Mouse (Mus musculus): ENCODE data around the gene Cmtr2.

Gene Cmtr2

GRCm38 (mm10) chr8:110244566-110244965 is 29.1 kb downstream of the Cmtr2 start:
- in situ Hi-C loops (cut with MboI; ENCODE audit: unreplicated experiment in 2 of 2): no loop called here

- in situ Hi-C loops (cut with MboI; ENCODE audit: unreplicated experiment in 2 of 2): no loop called here
Measured at GRCm38 (mm10) chr8:110247238-110247637, 31.8 kb downstream of the Cmtr2 start.

DNA sequence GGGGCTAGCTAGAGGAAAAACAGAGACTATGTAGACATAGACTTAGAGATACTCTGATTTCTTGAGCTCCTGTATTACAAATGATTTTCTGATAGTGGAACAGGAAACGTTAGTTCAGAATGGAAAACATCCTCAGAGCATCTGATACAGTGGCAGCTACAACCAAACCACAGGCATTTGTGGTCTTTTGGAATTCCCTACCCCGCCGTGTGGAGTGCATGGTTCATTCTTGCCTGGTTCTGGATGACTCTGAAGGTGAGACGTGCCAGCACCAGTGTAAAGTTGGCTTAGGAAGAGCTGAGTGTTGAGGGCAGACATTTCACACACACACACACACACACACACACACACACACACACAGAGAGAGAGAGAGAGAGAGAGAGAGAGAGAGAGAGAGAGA is 38.5 kb downstream of the Cmtr2 start:
- in situ Hi-C loops (cut with MboI; ENCODE audit: unreplicated experiment in 2 of 2): no loop called here

GRCm38 (mm10) chr8:110265796-110266305 is 50.4 kb downstream of the Cmtr2 start:
- in situ Hi-C loops (cut with MboI; ENCODE audit: unreplicated experiment in 2 of 2): no loop called here

- in situ Hi-C loops (cut with MboI; ENCODE audit: unreplicated experiment in 2 of 2): no loop called here
Measured at GRCm38 (mm10) chr8:110266741-110267140, 51.3 kb downstream of the Cmtr2 start, which contains the start of gene Hydin. Hydin (plus strand) TSS chr8:110266977.

DNA sequence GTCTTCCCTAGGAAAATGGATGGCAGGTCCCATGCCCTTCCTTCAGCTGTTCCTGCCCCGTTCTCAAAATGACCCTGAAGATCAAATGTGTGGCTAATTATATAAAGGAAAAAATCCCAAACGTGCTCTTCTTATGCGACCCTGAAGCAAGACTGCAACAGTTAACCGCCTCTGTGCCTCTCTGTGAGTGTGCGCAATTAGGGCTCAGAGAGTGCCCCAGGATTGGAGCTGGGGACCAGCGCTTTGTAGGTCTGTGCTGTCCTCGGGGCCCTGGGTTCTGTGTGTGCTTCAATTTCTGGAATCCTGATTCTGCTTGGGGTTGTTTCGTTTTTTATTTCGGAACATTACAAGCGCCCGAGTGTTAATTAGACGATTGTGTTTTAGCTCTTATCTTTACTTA is 51.8 kb downstream of the Cmtr2 start:
- in situ Hi-C loops (cut with MboI; ENCODE audit: unreplicated experiment in 2 of 2): no loop called here

DNA sequence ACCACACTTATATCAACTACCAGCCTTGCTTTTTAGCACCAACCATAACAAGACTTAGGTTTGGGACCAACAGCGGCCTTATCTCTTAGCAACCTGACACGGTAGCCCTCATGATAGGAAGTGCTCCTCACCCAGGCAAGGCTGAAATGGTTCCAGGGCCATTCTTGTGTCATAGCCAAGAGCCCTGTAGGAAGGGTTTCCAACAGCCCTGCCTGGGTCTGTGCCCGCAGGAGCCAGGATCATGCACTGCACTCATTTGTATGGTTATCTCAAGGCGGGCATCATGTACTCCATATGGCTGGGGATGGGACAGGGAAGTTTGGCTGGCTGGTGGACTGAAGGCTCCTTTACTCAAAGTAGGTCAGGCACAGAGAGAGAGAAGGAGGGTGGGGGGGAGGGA is 55.2 kb downstream of the Cmtr2 start:
- in situ Hi-C loops (cut with MboI; ENCODE audit: unreplicated experiment in 2 of 2): no loop called here

GRCm38 (mm10) chr8:110273394-110273793 is 57.9 kb downstream of the Cmtr2 start:
- in situ Hi-C loops (cut with MboI; ENCODE audit: unreplicated experiment in 2 of 2): no loop called here
